Mouse (Mus musculus): ENCODE measurements around the gene Spaca9. TPM values are rescaled to one million over a fixed set of nuclear protein-coding genes. Genes with fewer than 3 reads are reported as not detected.
A peak's percentile ranks its signal among the peaks of the same experiment; 100 is the strongest.

Spaca9 gene
- polyA plus RNA-seq, 1 experiment from 2014 or later: 2.8 TPM

GRCm38 (mm10) chr2:28685895-28686294, 13.6 kb downstream of the Spaca9 start:
- no peak overlapping the region for H3K4me2 ChIP-seq (ENCODE audit: low read depth, low read length)
- H3K27me3 ChIP-seq (ENCODE audit: control insufficient read depth, insufficient read depth, low read depth, low read length): no peaks in the 10 kb centered on the region
- peaks cover 26% of the 10 kb centered on the region for H3K36me3 ChIP-seq (ENCODE audit: control insufficient read depth, insufficient read depth)
- WGBS (ENCODE audit: insufficient replicate concordance): 75% methylated on average over 7 of the region's 7 CpGs
- H3K4me1 ChIP-seq (ENCODE audit: control insufficient read depth, low read depth, low read length): no peaks in the 10 kb centered on the region
- H3K9me3 ChIP-seq (replicated peaks; ENCODE audit: control insufficient read depth, low read length): no peaks in the 10 kb centered on the region
- no peak overlapping the region for H3K4me3 ChIP-seq (ENCODE audit: low read depth, low read length)
- no peak overlapping the region for H3K9ac ChIP-seq (ENCODE audit: low read depth, low read length)
- no peak overlapping the region for H3K27ac ChIP-seq (ENCODE audit: low read length)
- no peak for ATAC-seq (ENCODE audit: low read depth)

- Histone ChIP-seq H3K27me3 (ENCODE audit: control insufficient read depth, insufficient read depth, low read depth, low read length) (no peaks in the 10 kb centered on the region), H3K4me3 (ENCODE audit: low read depth, low read length) (no peak overlapping the region), H3K27ac (ENCODE audit: low read length) (no peak overlapping the region), H3K9ac (ENCODE audit: low read depth, low read length) (no peak overlapping the region), H3K4me1 (ENCODE audit: control insufficient read depth, low read depth, low read length) (no peaks in the 10 kb centered on the region), H3K36me3 (ENCODE audit: control insufficient read depth, insufficient read depth) (peaks cover 35% of the 10 kb centered on the region), H3K9me3 (replicated peaks; ENCODE audit: control insufficient read depth, low read length) (no peaks in the 10 kb centered on the region), H3K4me2 (ENCODE audit: low read depth, low read length) (no peak overlapping the region)
- 81% methylated on average over 4 of the region's 4 CpGs for WGBS (ENCODE audit: insufficient replicate concordance)
- no peak for ATAC-seq (ENCODE audit: low read depth)
Measured at GRCm38 (mm10) chr2:28681718-28682117, 17.8 kb downstream of the Spaca9 start.

GRCm38 (mm10) chr2:28680710-28681109, 18.8 kb downstream of the Spaca9 start:
- H3K9ac ChIP-seq (ENCODE audit: low read depth, low read length): no peak overlapping the region
- no peaks in the 10 kb centered on the region for H3K27me3 ChIP-seq (ENCODE audit: control insufficient read depth, insufficient read depth, low read depth, low read length)
- 40% methylated on average over 4 of the region's 4 CpGs for WGBS (ENCODE audit: insufficient replicate concordance)
- no peaks in the 10 kb centered on the region for H3K9me3 ChIP-seq (replicated peaks; ENCODE audit: control insufficient read depth, low read length)
- no peaks in the 10 kb centered on the region for H3K4me1 ChIP-seq (ENCODE audit: control insufficient read depth, low read depth, low read length)
- H3K36me3 ChIP-seq (ENCODE audit: control insufficient read depth, insufficient read depth): peaks cover 35% of the 10 kb centered on the region
- H3K4me3 ChIP-seq (ENCODE audit: low read depth, low read length): no peak overlapping the region
- no peak overlapping the region for H3K4me2 ChIP-seq (ENCODE audit: low read depth, low read length)
- no peak overlapping the region for H3K27ac ChIP-seq (ENCODE audit: low read length)
- ATAC-seq (ENCODE audit: low read depth): no peak

- WGBS (ENCODE audit: insufficient replicate concordance): 73% methylated on average over 8 of the region's 8 CpGs
- Histone ChIP-seq H3K9me3 (replicated peaks; ENCODE audit: control insufficient read depth, low read length) (no peaks in the 10 kb centered on the region), H3K4me2 (ENCODE audit: low read depth, low read length) (no peak overlapping the region), H3K27me3 (ENCODE audit: control insufficient read depth, insufficient read depth, low read depth, low read length) (no peaks in the 10 kb centered on the region), H3K4me1 (ENCODE audit: control insufficient read depth, low read depth, low read length) (no peaks in the 10 kb centered on the region; the same call in 1 of the 2 replicates), H3K36me3 (ENCODE audit: control insufficient read depth, insufficient read depth) (peaks cover 36% of the 10 kb centered on the region), H3K27ac (ENCODE audit: low read length) (peak overlapping the region; percentile 16; the same call in 1 of the 2 replicates), H3K4me3 (ENCODE audit: low read depth, low read length) (no peak overlapping the region), H3K9ac (ENCODE audit: low read depth, low read length) (no peak overlapping the region)
- ATAC-seq (ENCODE audit: low read depth): peak; percentile 82
Measured at GRCm38 (mm10) chr2:28676005-28676404, 23.5 kb downstream of the Spaca9 start.

- H3K27me3 ChIP-seq (ENCODE audit: control insufficient read depth, insufficient read depth, low read depth, low read length): no peaks in the 10 kb centered on the region
- H3K36me3 ChIP-seq (ENCODE audit: control insufficient read depth, insufficient read depth): peaks cover 24% of the 10 kb centered on the region
- WGBS (ENCODE audit: insufficient replicate concordance): 53% methylated on average over 2 of the region's 2 CpGs
- ATAC-seq (ENCODE audit: low read depth): no peak
- H3K4me3 ChIP-seq (ENCODE audit: low read depth, low read length): no peak overlapping the region
- no peaks in the 10 kb centered on the region; the same call in 1 of the 2 replicates for H3K4me1 ChIP-seq (ENCODE audit: control insufficient read depth, low read depth, low read length)
- no peak overlapping the region for H3K4me2 ChIP-seq (ENCODE audit: low read depth, low read length)
- no peak overlapping the region for H3K27ac ChIP-seq (ENCODE audit: low read length)
- H3K9me3 ChIP-seq (replicated peaks; ENCODE audit: control insufficient read depth, low read length): no peaks in the 10 kb centered on the region
- H3K9ac ChIP-seq (ENCODE audit: low read depth, low read length): no peak overlapping the region
Measured at GRCm38 (mm10) chr2:28671438-28671837, 28.1 kb downstream of the Spaca9 start.

GRCm38 (mm10) chr2:28665818-28666217, 33.7 kb downstream of the Spaca9 start:
- WGBS (ENCODE audit: insufficient replicate concordance): 72% methylated on average over 3 of the region's 3 CpGs
- Histone ChIP-seq H3K27me3 (ENCODE audit: control insufficient read depth, insufficient read depth, low read depth, low read length) (no peaks in the 10 kb centered on the region), H3K9me3 (replicated peaks; ENCODE audit: control insufficient read depth, low read length) (no peaks in the 10 kb centered on the region), H3K9ac (ENCODE audit: low read depth, low read length) (no peak overlapping the region), H3K4me2 (ENCODE audit: low read depth, low read length) (no peak overlapping the region), H3K27ac (ENCODE audit: low read length) (no peak overlapping the region), H3K4me1 (ENCODE audit: control insufficient read depth, low read depth, low read length) (no peaks in the 10 kb centered on the region), H3K36me3 (ENCODE audit: control insufficient read depth, insufficient read depth) (peaks cover 17% of the 10 kb centered on the region), H3K4me3 (ENCODE audit: low read depth, low read length) (no peak overlapping the region)
- ATAC-seq (ENCODE audit: low read depth): no peak

GRCm38 (mm10) chr2:28662891-28663290, 36.6 kb downstream of the Spaca9 start:
- no peak overlapping the region for H3K9ac ChIP-seq (ENCODE audit: low read depth, low read length)
- peaks cover 24% of the 10 kb centered on the region for H3K36me3 ChIP-seq (ENCODE audit: control insufficient read depth, insufficient read depth)
- H3K9me3 ChIP-seq (replicated peaks; ENCODE audit: control insufficient read depth, low read length): no peaks in the 10 kb centered on the region
- 58% methylated on average over 3 of the region's 3 CpGs for WGBS (ENCODE audit: insufficient replicate concordance)
- no peak overlapping the region for H3K27ac ChIP-seq (ENCODE audit: low read length)
- H3K27me3 ChIP-seq (ENCODE audit: control insufficient read depth, insufficient read depth, low read depth, low read length): no peaks in the 10 kb centered on the region
- no peaks in the 10 kb centered on the region for H3K4me1 ChIP-seq (ENCODE audit: control insufficient read depth, low read depth, low read length)
- H3K4me2 ChIP-seq (ENCODE audit: low read depth, low read length): no peak overlapping the region
- no peak overlapping the region for H3K4me3 ChIP-seq (ENCODE audit: low read depth, low read length)
- peak; percentile 53 for ATAC-seq (ENCODE audit: low read depth)

GRCm38 (mm10) chr2:28656216-28656615, 43.3 kb downstream of the Spaca9 start:
- peaks cover 14% of the 10 kb centered on the region for H3K36me3 ChIP-seq (ENCODE audit: control insufficient read depth, insufficient read depth)
- H3K4me3 ChIP-seq (ENCODE audit: low read depth, low read length): no peak overlapping the region
- H3K9me3 ChIP-seq (replicated peaks; ENCODE audit: control insufficient read depth, low read length): no peaks in the 10 kb centered on the region
- no peaks in the 10 kb centered on the region for H3K27me3 ChIP-seq (ENCODE audit: control insufficient read depth, insufficient read depth, low read depth, low read length)
- no peak for ATAC-seq (ENCODE audit: low read depth)
- H3K9ac ChIP-seq (ENCODE audit: low read depth, low read length): no peak overlapping the region
- WGBS (ENCODE audit: insufficient replicate concordance): 65% methylated on average over 8 of the region's 8 CpGs
- no peak overlapping the region for H3K27ac ChIP-seq (ENCODE audit: low read length)
- no peak overlapping the region for H3K4me2 ChIP-seq (ENCODE audit: low read depth, low read length)
- H3K4me1 ChIP-seq (ENCODE audit: control insufficient read depth, low read depth, low read length): no peaks in the 10 kb centered on the region

- H3K9me3 ChIP-seq (replicated peaks; ENCODE audit: control insufficient read depth, low read length): no peaks in the 10 kb centered on the region
- H3K27ac ChIP-seq (ENCODE audit: low read length): no peak overlapping the region
- H3K4me2 ChIP-seq (ENCODE audit: low read depth, low read length): no peak overlapping the region
- H3K36me3 ChIP-seq (ENCODE audit: control insufficient read depth, insufficient read depth): peaks cover 8% of the 10 kb centered on the region
- 43% methylated on average over 2 of the region's 2 CpGs for WGBS (ENCODE audit: insufficient replicate concordance)
- no peaks in the 10 kb centered on the region for H3K27me3 ChIP-seq (ENCODE audit: control insufficient read depth, insufficient read depth, low read depth, low read length)
- ATAC-seq (ENCODE audit: low read depth): no peak
- no peak overlapping the region for H3K4me3 ChIP-seq (ENCODE audit: low read depth, low read length)
- no peaks in the 10 kb centered on the region for H3K4me1 ChIP-seq (ENCODE audit: control insufficient read depth, low read depth, low read length)
- H3K9ac ChIP-seq (ENCODE audit: low read depth, low read length): no peak overlapping the region
Measured at GRCm38 (mm10) chr2:28654295-28654694, 45.2 kb downstream of the Spaca9 start.

Data from liver, embryonic 16.5 days (tissue).